Mouse (Mus musculus) CD4-positive, CD25-positive, alpha-beta regulatory T cell, adult 2 months (primary cell): Measurements from ENCODE around the gene Asmt.

Experiments
- DNase-seq: peaks from one replicate; pipeline ENCODE4 v3.0.0-alpha.2; 2012; ENCODE audit warnings: low read depth, low spot score

Asmt gene

GRCm38 (mm10) chrX:170672594-170673092 is at the start of gene Asmt:
Gene Asmt, plus strand, starts transcription at chrX:170672644.
- peak; percentile 69 for DNase-seq

DNA sequence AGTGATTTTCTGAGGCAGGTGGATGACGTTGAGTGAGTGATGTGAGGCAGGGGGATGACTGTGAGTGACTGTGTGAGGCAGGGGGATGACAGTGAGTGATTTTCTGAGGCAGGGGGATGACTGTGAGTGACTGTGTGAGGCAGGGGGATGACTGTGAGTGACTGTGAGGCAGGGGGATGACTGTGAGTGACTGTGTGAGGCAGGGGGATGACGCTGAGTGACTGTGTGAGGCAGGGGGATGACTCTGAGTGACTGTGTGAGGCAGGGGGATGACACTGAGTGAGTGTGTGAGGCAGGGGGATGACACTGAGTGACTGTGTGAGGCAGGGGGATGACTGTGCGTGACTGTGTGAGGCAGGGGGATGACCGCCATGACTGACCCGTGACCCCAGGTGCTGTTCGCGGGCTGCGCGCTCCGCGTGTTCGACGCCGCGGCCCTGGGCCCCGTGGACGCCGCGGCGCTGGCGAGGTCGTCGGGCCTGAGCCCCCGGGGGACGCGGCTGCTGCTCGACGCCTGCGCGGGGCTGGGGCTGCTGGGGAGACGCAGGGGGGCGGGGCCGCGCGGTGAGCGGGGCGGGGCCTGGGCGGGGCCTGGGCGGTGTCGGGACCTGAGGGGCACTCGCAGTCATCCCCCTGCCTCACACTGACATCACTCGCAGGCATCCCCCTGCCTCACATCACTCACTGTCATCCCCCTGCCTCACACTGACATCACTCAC is 948 bp downstream of the Asmt start:
- DNase-seq: peak; percentile 69

DNA sequence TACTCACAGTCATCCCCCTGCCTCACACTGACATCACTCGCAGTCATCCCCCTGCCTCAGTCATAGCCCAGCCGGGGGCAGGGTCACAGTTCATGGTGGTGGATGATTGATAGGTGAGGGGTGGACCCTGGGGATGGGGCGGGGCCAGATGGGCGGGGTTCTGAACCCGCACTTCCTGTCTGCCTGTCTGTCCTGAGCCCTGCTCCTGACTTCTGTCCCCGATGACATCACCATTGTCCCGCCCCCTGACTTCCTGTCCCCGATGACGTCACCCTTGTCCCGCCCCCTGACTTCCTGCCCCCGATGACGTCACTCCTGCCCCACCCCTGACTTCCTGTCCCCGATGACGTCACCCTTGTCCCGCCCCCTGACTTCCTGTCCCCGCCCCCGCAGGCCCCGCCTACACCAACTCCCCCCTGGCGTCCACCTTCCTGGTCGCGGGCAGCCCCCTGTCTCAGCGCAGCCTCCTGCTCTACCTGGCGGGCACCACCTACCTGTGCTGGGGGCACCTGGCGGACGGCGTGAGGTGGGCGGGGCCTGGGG is 1.9 kb downstream of the Asmt start:
- DNase-seq: peak; percentile 68

DNA sequence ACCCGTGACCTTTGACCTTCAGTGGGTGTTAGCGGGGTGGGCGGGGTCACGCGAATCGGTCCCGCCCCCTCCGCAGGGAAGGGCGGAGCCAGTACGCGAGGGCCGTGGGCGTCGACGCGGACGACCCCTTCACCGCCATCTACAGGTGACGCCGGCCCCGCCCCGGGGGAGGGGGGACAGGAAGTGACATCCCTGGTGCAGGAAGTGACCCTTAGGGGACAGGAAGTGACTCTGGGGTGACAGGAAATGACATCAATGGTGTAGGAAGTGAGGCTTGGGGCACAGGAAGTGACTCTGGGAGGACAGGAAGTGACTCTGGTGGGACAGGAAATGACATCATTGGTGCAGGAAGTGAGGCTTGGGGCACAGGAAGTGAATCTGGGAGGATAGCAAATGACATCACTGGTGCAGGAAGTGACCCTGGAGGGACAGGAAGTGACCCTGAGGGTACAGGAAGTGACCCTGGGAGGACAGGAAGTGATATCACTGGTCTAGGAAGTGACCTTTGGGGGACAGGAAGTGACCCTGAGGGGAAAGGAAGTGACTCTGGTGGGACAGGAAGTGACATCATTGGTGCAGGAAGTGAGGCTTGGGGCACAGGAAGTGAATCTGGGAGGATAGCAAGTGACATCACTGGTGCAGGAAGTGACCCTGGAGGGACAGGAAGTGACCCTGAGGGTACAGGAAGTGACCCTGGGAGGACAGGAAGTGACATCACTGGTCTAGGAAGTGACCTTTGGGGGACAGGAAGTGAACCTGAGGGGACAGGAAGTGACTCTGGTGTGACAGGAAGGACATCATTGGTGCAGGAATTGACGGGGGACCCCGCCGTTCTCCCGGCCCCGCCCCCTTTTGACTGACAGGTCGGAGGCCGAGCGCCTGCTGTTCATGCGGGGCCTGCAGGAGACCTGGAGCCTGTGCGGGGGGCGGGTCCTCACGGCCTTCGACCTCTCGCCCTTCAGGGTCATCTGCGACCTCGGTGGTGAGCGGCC is 2.7 kb downstream of the Asmt start:
- peak; percentile 78 for DNase-seq

DNA sequence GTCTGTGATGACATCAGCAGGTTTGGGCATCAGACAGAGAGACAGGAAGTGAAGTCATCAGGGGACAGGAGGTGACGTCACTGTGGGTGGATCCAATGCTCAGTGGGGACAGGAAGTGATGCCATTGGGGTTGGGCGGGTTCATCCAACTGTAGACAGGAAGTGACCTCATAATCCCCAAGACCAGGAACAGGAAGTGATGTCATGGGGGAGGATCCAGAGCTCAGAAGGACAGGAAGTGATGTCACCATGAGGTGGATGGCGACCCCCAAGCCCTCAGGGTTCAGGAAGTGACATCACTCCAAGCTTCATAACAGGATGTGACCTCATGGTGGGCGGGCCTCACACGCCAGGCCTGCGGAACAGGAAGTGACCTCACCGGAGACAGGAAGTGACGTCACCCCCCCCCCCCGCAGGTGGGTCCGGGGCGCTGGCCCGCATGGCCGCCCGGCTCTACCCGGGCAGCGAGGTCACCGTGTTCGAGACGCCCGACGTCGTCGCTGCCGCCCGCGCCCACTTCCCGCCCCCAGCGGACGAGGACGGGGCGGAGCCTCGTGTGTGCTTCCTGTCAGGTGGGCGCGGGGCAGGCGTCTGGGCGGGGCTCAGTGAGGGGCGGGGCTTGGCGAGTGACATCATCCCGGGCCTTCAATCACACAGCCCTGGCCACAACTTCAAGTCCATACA is 3.6 kb downstream of the Asmt start:
- peak; percentile 72 for DNase-seq

DNA sequence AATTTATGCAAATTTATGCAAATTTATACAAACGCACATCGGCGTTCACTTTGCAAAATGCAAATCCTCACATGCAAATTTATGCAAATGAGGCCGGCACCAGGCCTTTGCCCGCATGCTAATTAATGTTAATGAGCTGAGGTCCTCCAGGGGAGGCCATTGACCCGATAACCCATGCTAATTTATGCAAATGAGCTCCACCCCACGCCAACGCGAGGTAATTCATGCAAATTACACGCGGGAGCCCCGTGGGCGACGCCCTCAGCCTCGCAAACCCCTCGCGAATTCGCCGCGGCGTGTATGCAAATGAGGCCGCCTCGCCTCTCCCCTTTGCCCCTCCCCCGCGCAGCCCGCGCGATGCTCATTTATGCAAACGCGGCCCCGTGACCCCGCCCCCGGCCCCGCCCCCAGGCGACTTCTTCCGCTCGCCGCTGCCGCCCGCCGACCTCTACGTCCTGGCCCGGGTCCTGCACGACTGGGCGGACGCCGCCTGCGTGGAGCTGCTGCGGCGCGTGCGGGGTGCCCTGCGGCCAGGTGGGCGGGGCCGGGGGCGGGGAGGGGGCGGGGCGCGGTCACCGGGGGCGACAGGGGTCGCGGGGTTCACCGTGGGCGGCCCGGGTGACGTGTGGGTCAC is 4.3 kb downstream of the Asmt start:
- DNase-seq: no peak

- DNase-seq: no peak
Measured at GRCm38 (mm10) chrX:170677266-170677665, 4.8 kb downstream of the Asmt start.

DNA sequence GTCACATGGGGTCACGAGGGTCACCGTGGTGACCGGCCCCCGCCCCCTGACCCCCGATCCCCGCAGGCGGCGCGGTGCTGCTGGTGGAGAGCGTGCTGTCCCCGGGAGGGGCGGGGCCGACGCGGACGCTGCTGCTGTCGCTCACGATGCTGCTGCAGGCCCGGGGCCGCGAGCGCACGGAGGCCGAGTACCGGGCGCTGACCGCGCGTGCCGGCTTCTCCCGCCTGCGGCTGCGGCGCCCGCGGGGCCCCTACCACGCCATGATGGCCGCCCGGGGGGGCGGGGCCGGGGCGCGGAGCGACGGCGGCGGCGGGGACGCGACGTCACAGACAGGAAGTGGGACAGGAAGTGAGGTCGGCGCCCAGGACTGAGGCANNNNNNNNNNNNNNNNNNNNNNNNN is 5.2 kb downstream of the Asmt start:
- no peak for DNase-seq
